Mouse (Mus musculus) intestine, embryonic 16.5 days (tissue): ENCODE data around the gene Sept1. TPM values are rescaled to one million over a fixed set of nuclear protein-coding genes. Genes with fewer than 3 reads are reported as not detected.

Experiments used
- ATAC-seq: fragments of 200-750 bp; cut with Nextera tagmentation; 2 replicates; pipeline ENCODE4 v1.8.0; 2017; ENCODE audit warnings: moderate TSS enrichment, moderate library complexity
- H3K27ac ChIP-seq: fragments of 300-500 bp; sonication (generic); 2 replicates; pipeline ENCODE4 v1.5.1; 2014; ENCODE audit warnings: mild to moderate bottlenecking, low read length
- H3K27me3 ChIP-seq: fragments of 300-500 bp; sonication (generic); replicated peaks from 2 replicates; pipeline ENCODE4 v1.6.1; 2014; ENCODE audit warnings: low read length, control low read depth, mixed read lengths; ENCODE audit not compliant: control insufficient read depth, insufficient read depth
- H3K36me3 ChIP-seq: fragments of 300-500 bp; sonication (generic); 2 replicates; pipeline ENCODE4 v1.6.1; 2014; ENCODE audit warnings: low read length, control low read depth; ENCODE audit not compliant: control insufficient read depth, insufficient read depth
- H3K4me1 ChIP-seq: fragments of 300-500 bp; sonication (generic); 2 replicates; pipeline ENCODE4 v1.6.1; 2014; ENCODE audit warnings: low read length, control low read depth, mixed read lengths; ENCODE audit not compliant: control insufficient read depth, insufficient read depth
- H3K4me2 ChIP-seq: fragments of 300-500 bp; sonication (generic); 2 replicates; pipeline ENCODE4 v1.6.1; 2014; ENCODE audit warnings: low read depth, low read length, control low read depth
- H3K4me3 ChIP-seq: fragments of 300-500 bp; sonication (generic); 2 replicates; pipeline ENCODE4 v1.5.1; 2014; ENCODE audit warnings: mild to moderate bottlenecking, low read length
- H3K9ac ChIP-seq: fragments of 300-500 bp; sonication (generic); 2 replicates; pipeline ENCODE4 v1.6.1; 2014; ENCODE audit warnings: low read depth, low read length
- H3K9me3 ChIP-seq: fragments of 300-500 bp; sonication (generic); 2 replicates; pipeline ENCODE4 v1.6.1; 2016; ENCODE audit warnings: low read length, control low read depth; ENCODE audit not compliant: control insufficient read depth
- WGBS: fragments of 180-500 bp; shearing (Covaris S2); extraction: QIAGEN DNeasy Blood & Tissue Kit; methylation state at CpG from one replicate; pipeline ENCODE4 v1.1.7; 2014; 5-methylcytosine and 5-hydroxymethylcytosine counted together
- polyA plus RNA-seq: library from polyadenylated mRNA; unstranded; fragments of >200 nt; fragmentation: Nextera tagmentation; extraction: Ambion mirVana; gene quantifications from 2 replicates; pipeline ENCODE4 v1.2.1, GENCODE M21; 2015

The Sept1 gene
- polyA plus RNA-seq, 1 experiment from 2014 or later: 16.3 TPM

DNA sequence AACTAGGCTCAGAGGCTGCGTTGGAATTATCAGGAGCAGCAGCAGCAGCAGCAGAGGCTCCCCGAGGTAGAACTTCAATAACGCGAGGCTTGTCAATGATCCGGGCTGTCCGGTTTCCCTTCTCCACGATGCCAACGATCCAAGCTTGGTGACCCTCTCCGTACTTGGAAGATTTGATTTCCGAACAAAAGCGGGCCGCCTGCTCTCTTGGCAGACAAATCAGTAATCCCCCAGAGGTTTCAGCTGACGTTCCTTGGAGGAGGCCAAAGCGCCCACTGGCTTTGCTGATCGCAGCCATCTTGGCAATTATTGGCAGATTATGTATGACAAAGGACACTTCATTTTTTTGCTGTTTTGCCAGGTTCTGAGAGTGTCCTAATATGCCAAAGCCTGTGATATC lies 39.6 kb upstream of the Sept1 start:
- Histone ChIP-seq H3K36me3 (peaks cover 21% of the 10 kb centered on the region), H3K27me3 (no peaks in the 10 kb centered on the region), H3K4me1 (peaks cover 23% of the 10 kb centered on the region), H3K27ac (peak overlapping the region; percentile 10; the same call in 1 of the 2 replicates), H3K9ac (peak overlapping the region; percentile 99), H3K4me2 (peak overlapping the region; percentile 81), H3K4me3 (peak overlapping the region; percentile 64), H3K9me3 (peaks cover 10% of the 10 kb centered on the region)
- ATAC-seq: no peak
- WGBS: 96% methylated on average over 15 of the region's 15 CpGs

DNA sequence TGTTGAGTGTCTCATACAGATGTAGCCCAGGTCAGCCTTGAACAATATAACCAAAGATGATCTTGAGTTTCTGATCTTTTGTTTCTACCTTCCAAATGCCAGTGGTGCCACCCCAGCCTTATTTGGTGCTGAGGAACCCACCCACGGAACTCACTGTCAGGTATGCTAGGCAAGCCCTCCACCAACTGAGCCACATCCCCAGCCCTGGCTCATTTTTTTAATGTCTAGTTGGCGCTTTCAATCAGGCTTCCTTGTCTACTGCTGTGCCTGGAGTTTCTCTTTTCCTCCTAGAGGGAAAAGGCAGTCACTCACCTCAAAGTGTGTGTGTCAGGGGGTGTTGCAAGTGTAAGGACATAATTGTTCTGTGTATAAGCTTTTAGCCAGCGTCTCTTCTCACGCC lies 38.2 kb upstream of the Sept1 start:
- H3K27me3 ChIP-seq: no peaks in the 10 kb centered on the region
- peaks cover 10% of the 10 kb centered on the region for H3K9me3 ChIP-seq
- H3K4me2 ChIP-seq: peak overlapping the region; percentile 39
- 95% methylated on average over 4 of the region's 4 CpGs for whole genome bisulfite sequencing
- peak overlapping the region; percentile 27 for H3K4me3 ChIP-seq
- ATAC-seq: no peak
- peak overlapping the region; percentile 60 for H3K27ac ChIP-seq
- H3K36me3 ChIP-seq: peaks cover 21% of the 10 kb centered on the region
- peaks cover 15% of the 10 kb centered on the region; the same call in 1 of the 2 replicates for H3K4me1 ChIP-seq
- 0 out of 2 replicates have a peak overlapping the region, but pooled peaks have one; percentile 12 for H3K9ac ChIP-seq

DNA sequence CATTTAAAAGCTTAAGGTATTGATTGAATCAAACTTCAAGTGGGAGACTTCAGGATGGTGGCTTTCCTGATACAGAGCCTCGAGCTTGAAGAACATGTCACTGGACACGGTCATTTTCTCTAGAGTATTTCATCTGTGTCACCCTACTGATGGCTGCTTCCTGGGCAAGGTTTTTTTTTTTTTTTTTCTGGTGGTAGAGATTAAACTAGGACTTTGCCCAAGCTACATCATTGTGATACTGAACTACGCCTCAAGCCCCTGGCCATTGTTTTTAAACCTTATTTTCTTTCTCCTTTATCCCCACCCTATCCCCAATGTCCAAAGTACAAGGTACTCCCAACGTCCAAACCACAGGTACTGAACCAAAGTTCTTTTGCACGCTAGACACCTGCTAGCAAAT lies 37.7 kb upstream of the Sept1 start:
- Histone ChIP-seq H3K9me3 (peaks cover 10% of the 10 kb centered on the region), H3K27me3 (no peaks in the 10 kb centered on the region), H3K4me3 (no peak overlapping the region), H3K4me1 (peaks cover 15% of the 10 kb centered on the region; the same call in 1 of the 2 replicates), H3K27ac (peak overlapping the region; percentile 60), H3K36me3 (peaks cover 21% of the 10 kb centered on the region), H3K9ac (no peak overlapping the region), H3K4me2 (0 out of 2 replicates have a peak overlapping the region, but pooled peaks have one; percentile 39)
- 65% methylated on average over 5 of the region's 5 CpGs for WGBS
- peak; percentile 30 for ATAC-seq

DNA sequence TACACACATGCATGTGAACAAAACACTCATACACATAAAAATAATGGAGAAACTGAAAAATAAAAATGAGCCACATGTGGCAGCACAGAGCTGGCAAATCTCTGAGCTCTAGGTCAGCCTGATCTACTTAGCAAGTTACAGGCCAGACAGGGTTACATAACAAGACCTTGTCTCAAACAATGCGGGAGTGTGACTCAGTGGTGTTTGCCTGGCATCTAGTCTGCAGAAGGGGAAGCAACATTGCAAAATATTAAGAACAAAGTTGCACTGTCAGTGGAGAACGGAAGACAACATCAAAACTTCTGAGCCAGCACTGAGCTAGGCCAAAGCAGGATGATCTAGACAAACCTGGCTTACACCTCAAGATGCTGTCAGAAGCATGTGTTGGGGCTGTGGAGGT lies 37.3 kb upstream of the Sept1 start:
- peaks cover 21% of the 10 kb centered on the region for H3K36me3 ChIP-seq
- H3K4me2 ChIP-seq: no peak overlapping the region
- ATAC-seq: no peak
- H3K4me3 ChIP-seq: no peak overlapping the region
- peak overlapping the region; percentile 44; the same call in 1 of the 2 replicates for H3K27ac ChIP-seq
- no peaks in the 10 kb centered on the region for H3K27me3 ChIP-seq
- H3K4me1 ChIP-seq: peaks cover 15% of the 10 kb centered on the region; the same call in 1 of the 2 replicates
- peaks cover 10% of the 10 kb centered on the region for H3K9me3 ChIP-seq
- no peak overlapping the region for H3K9ac ChIP-seq
- WGBS: 79% methylated on average over 2 of the region's 2 CpGs

DNA sequence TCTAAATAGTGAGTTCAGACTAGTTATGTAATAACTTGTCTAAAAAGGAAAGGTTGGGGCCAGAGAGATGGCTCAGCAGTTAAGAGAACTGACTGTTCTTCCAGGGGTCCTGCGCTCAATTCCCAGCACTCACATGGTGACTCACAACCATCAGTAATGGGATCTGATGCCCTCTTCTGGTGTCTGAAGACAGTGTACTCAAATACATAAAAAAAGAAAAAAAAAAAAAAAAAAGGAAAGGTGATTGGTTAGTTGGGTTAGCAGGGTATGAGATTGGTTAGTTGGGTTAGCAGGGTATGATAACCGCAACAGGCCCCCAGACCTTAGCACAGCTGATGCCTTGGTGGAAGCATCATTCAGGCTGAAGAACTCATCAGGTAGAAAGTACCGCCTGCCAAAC lies 30.6 kb upstream of the Sept1 start:
- Histone ChIP-seq H3K36me3 (peaks cover 3% of the 10 kb centered on the region; the same call in 1 of the 2 replicates), H3K4me3 (no peak overlapping the region), H3K4me1 (peaks cover 8% of the 10 kb centered on the region; the same call in 1 of the 2 replicates), H3K9ac (no peak overlapping the region), H3K27me3 (no peaks in the 10 kb centered on the region), H3K4me2 (no peak overlapping the region), H3K27ac (no peak overlapping the region), H3K9me3 (peaks cover 3% of the 10 kb centered on the region; the same call in 1 of the 2 replicates)
- WGBS: 94% methylated on average over 3 of the region's 3 CpGs
- ATAC-seq: no peak

DNA sequence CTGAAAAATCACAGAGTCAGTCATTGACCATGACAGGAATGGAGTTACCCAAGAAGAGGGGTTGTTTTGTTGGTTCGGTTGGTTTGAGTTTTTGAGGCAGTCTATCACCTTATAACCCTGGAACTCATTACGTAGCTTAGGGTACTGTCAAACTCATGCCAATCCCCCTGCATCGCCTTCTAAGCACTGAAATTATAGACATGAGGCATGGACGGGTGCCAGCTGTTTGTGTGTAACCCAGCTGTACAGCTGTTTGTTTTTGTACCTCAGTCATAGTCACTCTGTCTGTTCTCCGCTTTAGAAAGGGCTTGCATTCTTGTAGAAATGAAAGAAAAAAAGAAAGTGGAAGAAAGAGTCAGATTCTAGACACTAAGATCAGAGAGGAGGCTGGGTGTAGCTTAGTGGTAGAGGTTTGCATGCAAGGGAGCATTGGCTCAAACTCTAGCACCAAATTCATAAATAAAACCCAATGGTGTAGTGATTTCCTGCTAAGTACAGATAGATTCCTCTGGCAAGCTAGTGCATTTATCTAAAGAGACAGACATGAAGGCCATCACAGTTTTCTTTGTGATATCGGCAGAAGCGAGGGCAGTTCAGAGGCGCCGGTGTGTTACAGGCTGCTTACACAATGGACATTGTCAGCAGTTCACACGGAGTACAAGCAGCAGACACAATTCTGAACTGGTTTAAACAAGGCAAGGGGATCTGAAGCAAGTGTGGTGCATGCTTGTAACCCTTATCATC lies 29.5 kb upstream of the Sept1 start:
- H3K4me2 ChIP-seq: no peak overlapping the region
- ATAC-seq: no peak
- H3K9me3 ChIP-seq: no peaks in the 10 kb centered on the region

DNA sequence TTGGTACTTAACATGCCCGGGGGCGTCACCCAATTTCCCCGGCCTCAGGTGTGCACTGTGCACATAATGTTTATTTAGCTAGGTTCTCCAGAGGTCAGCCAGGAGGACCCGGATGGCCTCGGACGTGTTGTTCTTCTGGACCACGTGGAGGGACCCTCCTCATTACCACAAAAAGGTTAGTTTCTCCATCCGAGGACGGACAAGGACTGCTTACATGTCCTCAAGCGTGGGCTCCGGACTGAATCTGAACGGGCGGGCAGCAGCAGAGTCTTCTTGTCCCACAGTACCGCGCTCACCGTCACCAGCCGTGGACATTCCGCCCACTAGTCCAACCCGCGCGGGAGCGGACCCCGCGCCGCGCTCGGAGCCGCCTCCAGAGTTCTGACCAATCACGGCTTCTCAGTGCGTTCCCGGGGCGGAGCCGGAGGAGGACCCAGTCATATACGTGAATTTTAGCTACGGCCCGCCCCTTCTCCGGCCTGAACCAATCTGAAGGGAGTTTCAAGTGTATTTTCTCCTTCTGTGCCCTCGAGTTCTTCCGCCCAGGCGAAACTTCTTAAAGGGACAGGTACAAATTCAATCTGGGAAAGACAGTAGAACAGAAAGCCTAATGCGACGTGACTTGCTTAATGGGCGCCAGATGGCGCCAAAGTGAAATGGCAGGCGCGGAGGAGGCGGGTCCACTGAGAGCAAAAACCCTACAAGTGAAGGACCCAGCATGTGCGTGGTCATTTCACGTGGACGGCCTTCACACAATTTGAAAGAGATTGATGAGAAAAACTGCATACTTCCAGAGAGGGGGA lies 27.6 kb upstream of the Sept1 start, which contains the start of gene Dctpp1:
TSS of gene Dctpp1 (minus strand) at position 401 of the 803 bp plus-strand sequence.
- ATAC-seq: peak; percentile 99
- H3K4me2 ChIP-seq: peak within 1 kb of the TSS; percentile 53
- peaks cover 8% of the 10 kb centered on the region; the same call in 1 of the 2 replicates for H3K4me1 ChIP-seq
- H3K27ac ChIP-seq: no peak within 1 kb of the TSS
- 0 out of 2 replicates have a peak, but pooled peaks cover 2% of the 10 kb centered on the region for H3K36me3 ChIP-seq
- H3K9ac ChIP-seq: peak within 1 kb of the TSS; percentile 70
- no peaks in the 10 kb centered on the region for H3K27me3 ChIP-seq
- under 1% methylated on average over 50 of the region's 50 CpGs for WGBS
- peak within 1 kb of the TSS; percentile 63 for H3K4me3 ChIP-seq
- H3K9me3 ChIP-seq: no peaks in the 10 kb centered on the region

More for the DNA sequence above, 29.5 kb upstream of the Sept1 start:
- Histone ChIP-seq H3K9ac (no peak overlapping the region), H3K27ac (no peak overlapping the region), H3K27me3 (no peaks in the 10 kb centered on the region), H3K36me3 (no peaks in the 10 kb centered on the region), H3K4me1 (peaks cover 8% of the 10 kb centered on the region; the same call in 1 of the 2 replicates), H3K4me3 (no peak overlapping the region)
- 79% methylated on average over 10 of the region's 10 CpGs for WGBS

DNA sequence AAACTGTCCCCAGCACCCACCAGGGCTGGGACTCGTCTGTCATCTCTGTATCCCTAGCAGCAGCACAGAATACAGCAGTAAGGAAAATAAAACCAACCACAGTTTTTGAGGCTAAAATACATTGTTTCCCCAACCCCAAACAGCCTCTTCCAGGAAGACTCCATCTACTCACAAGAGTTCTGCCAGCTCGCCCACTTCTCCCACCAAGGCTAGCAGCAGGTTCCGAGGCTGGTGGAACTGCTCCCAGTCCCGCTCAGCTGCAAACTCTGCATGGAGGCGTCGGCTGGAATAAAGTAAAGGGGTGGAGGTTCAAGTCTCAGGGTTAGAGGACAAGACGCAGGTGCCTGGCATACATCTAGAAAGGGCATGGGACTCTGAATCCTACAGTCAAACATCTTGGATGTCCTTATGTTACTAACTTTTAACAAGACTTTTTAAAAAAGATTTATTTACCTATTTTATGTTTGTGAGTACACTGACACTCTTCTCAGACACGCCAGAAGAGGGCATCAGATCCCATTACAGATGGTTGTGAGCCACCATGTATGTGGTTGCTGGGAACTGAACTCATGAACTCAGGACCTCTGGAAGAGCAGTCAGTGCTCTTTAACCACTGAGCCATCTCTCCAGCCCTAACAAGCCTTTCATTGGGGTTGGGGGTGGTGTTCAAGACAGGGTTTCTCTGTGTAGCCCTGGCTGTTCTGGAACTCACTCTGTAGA lies 26.4 kb upstream of the Sept1 start:
- no peak for ATAC-seq
- Histone ChIP-seq H3K4me2 (peak overlapping the region; percentile 53), H3K9me3 (no peaks in the 10 kb centered on the region), H3K36me3 (0 out of 2 replicates have a peak, but pooled peaks cover 2% of the 10 kb centered on the region), H3K4me3 (peak overlapping the region; percentile 63), H3K27me3 (no peaks in the 10 kb centered on the region), H3K4me1 (peaks cover 14% of the 10 kb centered on the region), H3K9ac (peak overlapping the region; percentile 2; the same call in 1 of the 2 replicates), H3K27ac (no peak overlapping the region)
- WGBS: 73% methylated on average over 8 of the region's 8 CpGs
